In genomic region chr1:184728561-184729115, GRCm38 (mm10) we compare ENCODE assay signal across 10 mouse cellular contexts. TPM values are rescaled to one million over a fixed set of nuclear protein-coding genes. Genes with fewer than 3 reads are reported as not detected.
A peak's percentile ranks its signal among the peaks of the same experiment; 100 is the strongest.
DNase-seq lines count a peak whose midpoint lies in the region; ATAC-seq and TF ChIP-seq lines count a peak whose summit lies in the region.
"Had no signal": no experiment of that assay in that cellular context is flagged by ENCODE, and none has a peak within 500 bp of the region (broad histone marks: within the 10 kb centered on the region; RNA-seq: fewer than 3 reads in every experiment).

No protein-coding gene starts in this region.

- no peak for TF ChIP-seq CTCF in liver, adult 2 months (IDR thresholded peaks at IDR 0.05; ENCODE audit: low read depth, low read length)
- no peak for TF ChIP-seq CTCF in liver, postnatal 0 days (IDR thresholded peaks at IDR 0.05; ENCODE audit: low read depth)

- peak overlapping the region; percentile 24; the same call in 1 of the 2 replicates for H3K9ac ChIP-seq in liver, adult 2 months (ENCODE audit: low read depth, low read length)
- no peak overlapping the region for H3K9ac ChIP-seq in heart, embryonic 15.5 days
- H3K9ac ChIP-seq in liver, postnatal 0 days (replicated peaks), result no peak overlapping the region
- no peak overlapping the region for H3K9ac ChIP-seq in stomach, embryonic 16.5 days (ENCODE audit: low read length)
- H3K9ac ChIP-seq in forebrain, embryonic 13.5 days, result no peak overlapping the region

- DNase-seq in liver, adult 2 months (ENCODE audit: extremely low read depth, low read depth, low spot score), result no peak
- no peak for DNase-seq in liver
- DNase-seq in liver, postnatal 0 days, result peak; percentile 31
- no peak for DNase-seq in right cerebral cortex, postnatal 14 days
- DNase-seq: gastrocnemius, postnatal 36 days; right cerebral cortex, adult 18-20 months had no signal

- H3K79me2 ChIP-seq in liver, adult 2 months (ENCODE audit: control insufficient read depth, insufficient read depth, low read length), result no peaks in the 10 kb centered on the region

- peak overlapping the region; percentile 8; the same call in 1 of the 2 replicates for H3K4me3 ChIP-seq in liver, adult 2 months (ENCODE audit: insufficient read depth, low read depth, low read length)
- peak overlapping the region; percentile 72 for H3K4me3 ChIP-seq in heart, embryonic 15.5 days
- H3K4me3 ChIP-seq in liver, postnatal 0 days (ENCODE audit: low read depth, low read length), result peak overlapping the region; percentile 72
- H3K4me3 ChIP-seq in stomach, embryonic 16.5 days (replicated peaks; ENCODE audit: low read length), result peak overlapping the region; percentile 64; the same call in 1 of the 2 replicates
- H3K4me3 ChIP-seq in forebrain, embryonic 13.5 days, result no peak overlapping the region

- WGBS in liver, adult 2 months, result 13% methylated on average over 6 of the region's 6 CpGs
- WGBS in heart, embryonic 15.5 days, result 12% methylated on average over 6 of the region's 6 CpGs
- 9% methylated on average over 6 of the region's 6 CpGs for WGBS in liver, postnatal 0 days (ENCODE audit: insufficient replicate concordance)
- 14% methylated on average over 6 of the region's 6 CpGs for WGBS in stomach, embryonic 16.5 days
- WGBS in forebrain, embryonic 13.5 days, result 2% methylated on average over 6 of the region's 6 CpGs

- no peak for TF ChIP-seq EP300 in liver, postnatal 0 days (IDR thresholded peaks at IDR 0.05; ENCODE audit: low read depth)

- peaks cover 3% of the 10 kb centered on the region; the same call in 1 of the 2 replicates for H3K4me1 ChIP-seq in liver, adult 2 months (ENCODE audit: control insufficient read depth, insufficient read depth, low read length)
- H3K4me1 ChIP-seq in heart, embryonic 15.5 days (replicated peaks), result peaks cover 35% of the 10 kb centered on the region
- peaks cover 12% of the 10 kb centered on the region; the same call in 1 of the 2 replicates for H3K4me1 ChIP-seq in liver, postnatal 0 days (ENCODE audit: insufficient read depth)
- 0 out of 2 replicates have a peak, but pooled peaks cover 16% of the 10 kb centered on the region for H3K4me1 ChIP-seq in stomach, embryonic 16.5 days (ENCODE audit: control insufficient read depth, insufficient read depth, low read length)
- peaks cover 29% of the 10 kb centered on the region for H3K4me1 ChIP-seq in forebrain, embryonic 13.5 days

- peak overlapping the region; percentile 18; the same call in 1 of the 2 replicates for H3K27ac ChIP-seq in liver, adult 2 months (replicated peaks; ENCODE audit: insufficient read depth, low read depth, low read length)
- H3K27ac ChIP-seq in heart, embryonic 15.5 days, result no peak overlapping the region
- H3K27ac ChIP-seq in liver, postnatal 0 days (ENCODE audit: low read depth), result peak overlapping the region; percentile 64; the same call in 1 of the 2 replicates
- H3K27ac ChIP-seq in stomach, embryonic 16.5 days (ENCODE audit: low read length), result no peak overlapping the region
- H3K27ac ChIP-seq in forebrain, embryonic 13.5 days, result no peak overlapping the region

- no peak for TF ChIP-seq POLR2A in liver, adult 2 months (IDR thresholded peaks at IDR 0.05; ENCODE audit: extremely low read depth, insufficient read depth, low read length)

- no peak for ATAC-seq in heart, embryonic 15.5 days (replicated peaks; ENCODE audit: insufficient number of reproducible peaks, insufficient read depth, low FRiP score, low read depth)
- no peak for ATAC-seq in liver, postnatal 0 days
- ATAC-seq in stomach, embryonic 16.5 days (ENCODE audit: insufficient read depth, low FRiP score), result no peak
- ATAC-seq in forebrain, embryonic 13.5 days, result no peak
- ATAC-seq: Patski had no signal

- H3K9me3 ChIP-seq in heart, embryonic 15.5 days (replicated peaks), result no peaks in the 10 kb centered on the region
- H3K9me3 ChIP-seq in liver, postnatal 0 days (ENCODE audit: low read length), result no peaks in the 10 kb centered on the region
- H3K9me3 ChIP-seq in stomach, embryonic 16.5 days (replicated peaks; ENCODE audit: control insufficient read depth, low read length), result no peaks in the 10 kb centered on the region
- no peaks in the 10 kb centered on the region for H3K9me3 ChIP-seq in forebrain, embryonic 13.5 days (replicated peaks)

- peaks cover 21% of the 10 kb centered on the region for H3K27me3 ChIP-seq in liver, adult 2 months (ENCODE audit: control insufficient read depth, insufficient read depth, low read length)
- H3K27me3 ChIP-seq in heart, embryonic 15.5 days, result peaks cover 75% of the 10 kb centered on the region
- peaks cover 71% of the 10 kb centered on the region for H3K27me3 ChIP-seq in liver, postnatal 0 days (ENCODE audit: insufficient read depth, low read length)
- peaks cover 77% of the 10 kb centered on the region for H3K27me3 ChIP-seq in stomach, embryonic 16.5 days (ENCODE audit: control insufficient read depth, insufficient read depth, low read length)
- peaks cover 98% of the 10 kb centered on the region for H3K27me3 ChIP-seq in forebrain, embryonic 13.5 days
- H3K27me3 ChIP-seq: Patski had no signal

- H3K4me2 ChIP-seq in heart, embryonic 15.5 days, result peak overlapping the region; percentile 62
- peak overlapping the region; percentile 78 for H3K4me2 ChIP-seq in liver, postnatal 0 days (ENCODE audit: low read depth, low read length)
- peak overlapping the region; percentile 56 for H3K4me2 ChIP-seq in stomach, embryonic 16.5 days (ENCODE audit: low read depth, low read length)
- no peak overlapping the region for H3K4me2 ChIP-seq in forebrain, embryonic 13.5 days

- peaks cover 6% of the 10 kb centered on the region; the same call in 1 of the 2 replicates for H3K36me3 ChIP-seq in liver, adult 2 months (ENCODE audit: control insufficient read depth, insufficient read depth, low read length)
- no peaks in the 10 kb centered on the region for H3K36me3 ChIP-seq in heart, embryonic 15.5 days
- peaks cover 4% of the 10 kb centered on the region; the same call in 1 of the 2 replicates for H3K36me3 ChIP-seq in liver, postnatal 0 days (replicated peaks; ENCODE audit: insufficient read depth, low read length)
- no peaks in the 10 kb centered on the region for H3K36me3 ChIP-seq in stomach, embryonic 16.5 days (ENCODE audit: control insufficient read depth, insufficient read depth, low read length)
- no peaks in the 10 kb centered on the region for H3K36me3 ChIP-seq in forebrain, embryonic 13.5 days (ENCODE audit: poor library complexity, severe bottlenecking)

RNA-seq across cellular contexts. Expression of gene Hlx, which starts 3.8 kb away (rescaled TPM):
- 1.1 and 2.3 TPM in 2 replicates for total RNA-seq in liver, adult 2 months (2014; rRNA removed)
- 6.1 and 7.3 TPM in 2 replicates for polyA plus RNA-seq in liver, adult 2 months (2012; rRNA removed)
- 10.9 and 12.0 TPM in 2 replicates for polyA plus RNA-seq in heart, embryonic 15.5 days (2015; fragmentation: Nextera tagmentation; extraction: Ambion mirVana)
- 8.3 and 9.7 TPM in 2 replicates for polyA plus RNA-seq in liver, postnatal 0 days (2015; fragmentation: Nextera tagmentation; extraction: Ambion mirVana)
- 6.6 and 8.3 TPM in 2 replicates for polyA plus RNA-seq in stomach, embryonic 16.5 days (2015; fragmentation: Nextera tagmentation; extraction: Ambion mirVana)
- 1.5 and 1.7 TPM in 2 replicates for polyA plus RNA-seq in forebrain, embryonic 13.5 days (2015; fragmentation: Nextera tagmentation; extraction: Ambion mirVana)

Comparison
In these comparisons a context has a peak if more than half of its experiments do, and no peak if none do; other contexts are left out.
1. H3K27ac ChIP-seq: peak in liver, adult 2 months (single experiment) and liver, postnatal 0 days (single experiment); none in heart, embryonic 15.5 days (single experiment), stomach, embryonic 16.5 days (single experiment) and forebrain, embryonic 13.5 days (single experiment).